Mouse (Mus musculus): ENCODE measurements around the gene Esrrg. TPM values are rescaled to one million over a fixed set of nuclear protein-coding genes. Genes with fewer than 3 reads are reported as not detected.

The Esrrg gene
- polyA plus RNA-seq, 1 experiment from 2014 or later, result 34.5 TPM

DNA sequence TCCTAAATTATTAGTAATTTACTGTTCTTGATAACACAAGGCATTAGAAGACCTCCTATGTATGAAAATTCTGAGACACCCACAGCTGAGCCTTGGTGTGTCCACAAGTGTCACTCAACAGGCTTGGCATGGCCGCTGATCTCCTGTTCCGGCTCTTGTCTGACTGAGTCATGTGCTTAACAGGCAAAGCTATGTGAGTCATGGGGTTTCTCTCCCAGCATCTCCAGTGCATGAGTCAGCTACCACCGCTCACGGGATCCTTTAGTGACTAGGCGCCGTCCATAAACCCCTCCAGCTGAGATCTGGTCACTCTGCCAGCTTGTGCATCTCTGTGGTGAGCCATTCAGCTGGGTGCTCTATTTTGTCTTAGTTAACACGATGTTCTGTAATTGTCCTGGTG is 302.1 kb downstream of the Esrrg start:
- Histone ChIP-seq H3K4me2 (ENCODE audit: low read length) (no peak overlapping the region), H3K27ac (replicated peaks; ENCODE audit: low read depth, low read length) (no peak overlapping the region), H3K36me3 (ENCODE audit: control insufficient read depth, insufficient read depth, low read length) (no peaks in the 10 kb centered on the region), H3K27me3 (ENCODE audit: control insufficient read depth, insufficient read depth, low read length) (no peaks in the 10 kb centered on the region), H3K9ac (replicated peaks; ENCODE audit: low read length) (no peak overlapping the region), H3K4me1 (ENCODE audit: control insufficient read depth, insufficient read depth, low read length) (no peaks in the 10 kb centered on the region), H3K9me3 (ENCODE audit: control insufficient read depth, low read length) (no peaks in the 10 kb centered on the region), H3K4me3 (replicated peaks; ENCODE audit: low read depth, low read length) (no peak overlapping the region)
- 90% methylated on average over 7 of the region's 7 CpGs for WGBS
- ATAC-seq (ENCODE audit: low FRiP score, low TSS enrichment) (no peak), DNase-seq (no peak)

DNA sequence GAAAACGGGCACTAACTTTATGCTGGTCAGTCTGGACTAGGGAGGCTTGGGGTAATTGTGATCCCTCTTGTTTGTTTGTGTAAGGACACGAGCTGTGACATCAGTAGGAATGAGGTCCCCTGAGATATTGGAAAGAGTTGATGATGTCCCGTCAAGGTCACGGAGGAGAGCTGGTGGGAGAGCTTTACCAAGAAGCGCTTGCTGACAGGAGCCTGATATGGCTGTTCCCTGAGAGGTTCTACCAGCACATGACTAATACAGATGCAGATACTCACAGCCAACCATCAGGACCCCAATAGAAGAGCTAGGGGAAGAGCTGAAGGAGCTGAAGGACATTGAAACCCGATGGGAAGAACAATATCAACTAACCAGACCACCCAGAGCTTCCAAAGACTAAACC is 302.6 kb downstream of the Esrrg start:
- no peak overlapping the region for H3K9ac ChIP-seq (replicated peaks; ENCODE audit: low read length)
- DNase-seq, result no peak
- 90% methylated on average over 6 of the region's 6 CpGs for WGBS

DNA sequence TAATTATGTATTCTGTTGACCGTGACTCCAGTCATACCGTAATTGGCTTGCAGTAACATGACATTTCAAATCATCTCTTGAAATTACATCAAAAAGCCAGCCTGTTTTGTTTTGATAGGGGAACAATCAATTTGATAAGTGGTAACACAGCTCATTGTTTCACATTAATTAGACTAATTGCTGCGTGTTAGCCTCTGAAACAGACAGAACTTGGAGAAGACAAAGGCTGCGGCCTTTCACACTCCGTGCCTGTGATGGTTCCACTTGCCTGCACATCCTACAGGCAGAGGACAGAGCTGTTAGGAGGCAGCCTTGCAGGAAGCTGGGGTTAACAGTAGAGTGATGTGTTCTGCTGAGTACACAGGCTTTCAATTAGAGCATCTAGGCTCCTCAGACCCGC is 309.7 kb downstream of the Esrrg start:
- ATAC-seq (ENCODE audit: low FRiP score, low TSS enrichment), result no peak
- H3K4me2 ChIP-seq (ENCODE audit: low read length), result no peak overlapping the region
- H3K4me1 ChIP-seq (ENCODE audit: control insufficient read depth, insufficient read depth, low read length), result 0 out of 2 replicates have a peak, but pooled peaks cover 3% of the 10 kb centered on the region
- 34% methylated on average over 6 of the region's 6 CpGs for whole genome bisulfite sequencing
- no peaks in the 10 kb centered on the region for H3K36me3 ChIP-seq (ENCODE audit: control insufficient read depth, insufficient read depth, low read length)
- H3K27ac ChIP-seq (replicated peaks; ENCODE audit: low read depth, low read length), result no peak overlapping the region
- no peaks in the 10 kb centered on the region for H3K27me3 ChIP-seq (ENCODE audit: control insufficient read depth, insufficient read depth, low read length)
- H3K9ac ChIP-seq (replicated peaks; ENCODE audit: low read length), result no peak overlapping the region
- H3K9me3 ChIP-seq (ENCODE audit: control insufficient read depth, low read length), result no peaks in the 10 kb centered on the region
- peak; percentile 38 for DNase-seq
- H3K4me3 ChIP-seq (replicated peaks; ENCODE audit: low read depth, low read length), result no peak overlapping the region

More for the DNA sequence above, 302.6 kb downstream of the Esrrg start:
- H3K27ac ChIP-seq (replicated peaks; ENCODE audit: low read depth, low read length), result no peak overlapping the region
- no peak for ATAC-seq (ENCODE audit: low FRiP score, low TSS enrichment)
- no peak overlapping the region for H3K4me2 ChIP-seq (ENCODE audit: low read length)
- H3K36me3 ChIP-seq (ENCODE audit: control insufficient read depth, insufficient read depth, low read length), result no peaks in the 10 kb centered on the region
- H3K4me1 ChIP-seq (ENCODE audit: control insufficient read depth, insufficient read depth, low read length), result no peaks in the 10 kb centered on the region
- H3K4me3 ChIP-seq (replicated peaks; ENCODE audit: low read depth, low read length), result no peak overlapping the region
- no peaks in the 10 kb centered on the region for H3K27me3 ChIP-seq (ENCODE audit: control insufficient read depth, insufficient read depth, low read length)
- H3K9me3 ChIP-seq (ENCODE audit: control insufficient read depth, low read length), result no peaks in the 10 kb centered on the region

DNA sequence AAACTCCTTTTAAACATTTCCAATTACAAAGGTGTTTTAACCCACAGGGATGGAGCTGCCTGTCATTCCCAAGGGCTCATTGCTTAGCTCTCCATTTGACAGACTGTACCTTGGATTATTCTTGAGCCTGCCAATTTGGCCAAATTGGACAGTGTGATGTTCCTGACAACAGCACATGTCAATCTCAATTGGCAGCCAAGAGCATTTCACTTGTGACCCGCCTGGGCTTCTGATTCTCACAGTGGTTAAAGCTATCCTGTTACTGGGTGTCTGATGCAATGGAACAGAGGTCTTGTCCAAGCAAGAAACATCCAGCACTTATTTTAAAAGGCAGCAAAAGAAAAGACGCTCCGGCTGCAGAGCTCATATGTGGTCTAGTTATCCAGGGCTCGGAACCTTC is 310.3 kb downstream of the Esrrg start:
- Histone ChIP-seq H3K4me1 (ENCODE audit: control insufficient read depth, insufficient read depth, low read length) (0 out of 2 replicates have a peak, but pooled peaks cover 3% of the 10 kb centered on the region), H3K4me3 (replicated peaks; ENCODE audit: low read depth, low read length) (no peak overlapping the region), H3K27ac (replicated peaks; ENCODE audit: low read depth, low read length) (no peak overlapping the region), H3K9ac (replicated peaks; ENCODE audit: low read length) (no peak overlapping the region), H3K9me3 (ENCODE audit: control insufficient read depth, low read length) (no peaks in the 10 kb centered on the region), H3K27me3 (ENCODE audit: control insufficient read depth, insufficient read depth, low read length) (no peaks in the 10 kb centered on the region), H3K4me2 (ENCODE audit: low read length) (no peak overlapping the region), H3K36me3 (ENCODE audit: control insufficient read depth, insufficient read depth, low read length) (no peaks in the 10 kb centered on the region)
- no peak for DNase-seq
- 94% methylated on average over 4 of the region's 4 CpGs for WGBS
- no peak for ATAC-seq (ENCODE audit: low FRiP score, low TSS enrichment)

DNA sequence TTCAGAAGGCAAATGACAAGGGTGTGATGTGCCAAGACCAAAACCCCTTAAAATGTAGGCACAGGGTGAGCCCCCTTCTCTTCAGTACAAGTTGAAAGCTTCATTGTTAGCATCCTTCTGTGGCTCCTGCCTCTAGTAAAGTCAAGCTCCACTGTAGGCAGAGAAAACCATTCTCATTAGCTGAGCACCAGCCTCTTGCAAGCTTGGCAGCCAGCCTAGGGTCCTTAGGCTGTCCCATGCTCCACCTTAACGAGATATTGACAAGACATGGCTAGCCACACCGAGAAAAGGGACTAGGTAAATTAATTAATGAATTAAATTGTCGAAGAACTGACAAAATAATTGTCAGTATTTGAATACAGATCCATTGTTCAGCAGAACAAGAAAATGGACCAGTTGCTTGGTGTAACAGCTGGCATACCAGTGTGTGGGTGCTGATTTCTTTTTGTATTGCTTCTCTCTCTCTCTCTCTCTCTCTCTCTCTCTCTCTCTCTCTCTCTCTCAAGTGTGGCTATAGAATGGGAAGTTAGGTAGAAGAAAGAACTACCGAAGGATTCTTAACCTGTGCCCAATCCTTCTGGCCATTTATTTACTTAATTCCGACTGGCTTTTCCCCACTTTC is 311.7 kb downstream of the Esrrg start:
- Histone ChIP-seq H3K4me1 (ENCODE audit: control insufficient read depth, insufficient read depth, low read length) (0 out of 2 replicates have a peak, but pooled peaks cover 3% of the 10 kb centered on the region), H3K9me3 (ENCODE audit: control insufficient read depth, low read length) (no peaks in the 10 kb centered on the region), H3K4me2 (ENCODE audit: low read length) (no peak overlapping the region), H3K9ac (replicated peaks; ENCODE audit: low read length) (no peak overlapping the region), H3K27me3 (ENCODE audit: control insufficient read depth, insufficient read depth, low read length) (no peaks in the 10 kb centered on the region), H3K27ac (replicated peaks; ENCODE audit: low read depth, low read length) (no peak overlapping the region), H3K4me3 (replicated peaks; ENCODE audit: low read depth, low read length) (no peak overlapping the region), H3K36me3 (ENCODE audit: control insufficient read depth, insufficient read depth, low read length) (no peaks in the 10 kb centered on the region)
- DNase-seq, result no peak
- 73% methylated on average over 5 of the region's 5 CpGs for WGBS
- no peak for ATAC-seq (ENCODE audit: low FRiP score, low TSS enrichment)

DNA sequence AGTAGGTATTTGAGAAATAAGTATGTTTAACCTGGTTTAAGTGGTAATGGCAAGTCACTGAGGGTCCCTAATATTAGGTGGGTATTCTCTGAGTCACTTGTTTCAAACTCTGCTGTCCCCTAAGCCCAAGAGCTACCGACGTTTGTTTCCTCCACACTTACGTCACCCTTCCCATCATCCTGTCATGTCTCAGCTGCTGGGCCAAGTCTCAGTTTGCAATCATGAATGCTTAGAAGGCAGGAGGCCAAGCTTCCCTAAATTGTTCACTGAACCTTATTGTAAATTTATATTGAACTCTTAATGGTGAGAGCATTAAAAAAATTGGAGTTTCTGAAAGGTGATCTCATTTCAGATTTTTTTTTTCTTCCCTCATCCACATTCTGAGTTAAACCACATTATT is 322.6 kb downstream of the Esrrg start:
- Histone ChIP-seq H3K27ac (replicated peaks; ENCODE audit: low read depth, low read length) (no peak overlapping the region), H3K4me3 (replicated peaks; ENCODE audit: low read depth, low read length) (no peak overlapping the region), H3K9me3 (ENCODE audit: control insufficient read depth, low read length) (no peaks in the 10 kb centered on the region), H3K9ac (replicated peaks; ENCODE audit: low read length) (no peak overlapping the region), H3K4me2 (ENCODE audit: low read length) (no peak overlapping the region), H3K36me3 (ENCODE audit: control insufficient read depth, insufficient read depth, low read length) (no peaks in the 10 kb centered on the region), H3K4me1 (ENCODE audit: control insufficient read depth, insufficient read depth, low read length) (no peaks in the 10 kb centered on the region), H3K27me3 (ENCODE audit: control insufficient read depth, insufficient read depth, low read length) (no peaks in the 10 kb centered on the region)
- ATAC-seq (ENCODE audit: low FRiP score, low TSS enrichment) (no peak), DNase-seq (no peak)
- WGBS, result 74% methylated on average over 3 of the region's 3 CpGs

DNA sequence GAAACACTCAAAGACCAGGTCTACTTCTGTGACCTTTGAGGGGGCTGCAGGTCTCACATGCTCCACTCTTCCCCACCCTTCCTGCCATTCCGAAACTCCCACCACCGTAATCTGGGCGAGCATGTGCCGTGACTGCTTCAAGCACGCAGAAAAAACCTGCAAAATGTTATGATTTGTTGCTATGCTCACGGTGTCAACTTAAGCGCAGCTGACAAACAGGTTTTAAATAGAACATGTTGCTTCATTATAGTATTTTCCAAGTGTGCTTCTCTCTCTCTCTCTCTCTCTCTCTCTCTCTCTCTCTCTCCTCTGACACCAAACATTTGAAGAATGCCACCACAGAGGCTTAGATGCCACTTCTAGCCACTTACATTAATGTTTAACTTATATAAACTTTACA is 330.1 kb downstream of the Esrrg start:
- ATAC-seq (ENCODE audit: low FRiP score, low TSS enrichment) (no peak), DNase-seq (no peak)
- Histone ChIP-seq H3K4me1 (ENCODE audit: control insufficient read depth, insufficient read depth, low read length) (no peaks in the 10 kb centered on the region), H3K27me3 (ENCODE audit: control insufficient read depth, insufficient read depth, low read length) (no peaks in the 10 kb centered on the region), H3K4me2 (ENCODE audit: low read length) (no peak overlapping the region), H3K9me3 (ENCODE audit: control insufficient read depth, low read length) (no peaks in the 10 kb centered on the region), H3K4me3 (replicated peaks; ENCODE audit: low read depth, low read length) (no peak overlapping the region), H3K27ac (replicated peaks; ENCODE audit: low read depth, low read length) (no peak overlapping the region), H3K9ac (replicated peaks; ENCODE audit: low read length) (no peak overlapping the region), H3K36me3 (ENCODE audit: control insufficient read depth, insufficient read depth, low read length) (no peaks in the 10 kb centered on the region)
- 92% methylated on average over 7 of the region's 7 CpGs for WGBS

DNA sequence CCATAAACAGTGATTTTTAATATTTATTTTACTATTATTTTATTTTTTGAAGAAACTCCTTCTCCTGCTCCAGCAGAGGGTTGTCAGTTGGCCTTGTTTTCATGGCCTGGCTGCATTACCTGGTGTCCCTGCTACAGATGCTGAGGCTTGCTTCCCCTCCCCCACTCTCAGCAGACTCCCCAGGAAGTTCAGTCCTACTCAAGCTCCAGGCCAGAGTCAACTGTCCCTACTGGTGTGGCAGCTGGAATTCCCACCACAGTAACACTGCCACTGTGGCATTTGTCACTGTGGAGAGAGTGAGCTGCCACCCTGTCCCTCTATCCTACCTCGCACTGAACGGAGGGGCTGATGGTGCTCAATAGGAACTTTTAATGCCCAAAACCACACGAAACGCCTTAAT is 330.5 kb downstream of the Esrrg start:
- Histone ChIP-seq H3K27ac (replicated peaks; ENCODE audit: low read depth, low read length) (no peak overlapping the region), H3K27me3 (ENCODE audit: control insufficient read depth, insufficient read depth, low read length) (no peaks in the 10 kb centered on the region), H3K4me1 (ENCODE audit: control insufficient read depth, insufficient read depth, low read length) (no peaks in the 10 kb centered on the region), H3K4me2 (ENCODE audit: low read length) (no peak overlapping the region), H3K36me3 (ENCODE audit: control insufficient read depth, insufficient read depth, low read length) (no peaks in the 10 kb centered on the region), H3K9ac (replicated peaks; ENCODE audit: low read length) (no peak overlapping the region), H3K9me3 (ENCODE audit: control insufficient read depth, low read length) (no peaks in the 10 kb centered on the region), H3K4me3 (replicated peaks; ENCODE audit: low read depth, low read length) (no peak overlapping the region)
- DNase-seq (no peak), ATAC-seq (ENCODE audit: low FRiP score, low TSS enrichment) (no peak)
- 14% methylated on average over 4 of the region's 4 CpGs for whole genome bisulfite sequencing

DNA sequence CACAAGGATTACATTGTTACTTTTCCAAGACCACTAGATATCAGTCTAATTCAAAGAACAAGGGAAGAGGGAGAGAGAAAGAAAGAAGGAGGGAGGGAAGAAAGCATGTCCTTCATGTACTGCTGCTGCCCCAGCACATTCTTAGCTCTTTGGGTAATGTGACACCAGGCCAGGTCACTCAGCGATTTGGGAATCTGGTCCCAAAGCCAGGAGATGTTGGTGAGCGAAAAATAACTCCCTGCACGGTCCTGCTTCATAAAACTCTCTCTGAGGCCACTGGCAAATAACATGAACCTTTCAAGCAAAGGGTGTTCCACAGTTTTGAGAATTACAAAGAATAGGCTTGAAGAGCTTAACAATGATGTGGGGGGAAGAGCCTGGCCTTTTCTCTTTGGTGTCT is 342.9 kb downstream of the Esrrg start:
- no peaks in the 10 kb centered on the region for H3K36me3 ChIP-seq (ENCODE audit: control insufficient read depth, insufficient read depth, low read length)
- no peaks in the 10 kb centered on the region for H3K9me3 ChIP-seq (ENCODE audit: control insufficient read depth, low read length)
- H3K27me3 ChIP-seq (ENCODE audit: control insufficient read depth, insufficient read depth, low read length), result no peaks in the 10 kb centered on the region
- no peaks in the 10 kb centered on the region for H3K4me1 ChIP-seq (ENCODE audit: control insufficient read depth, insufficient read depth, low read length)
- H3K4me2 ChIP-seq (ENCODE audit: low read length), result no peak overlapping the region
- H3K9ac ChIP-seq (replicated peaks; ENCODE audit: low read length), result no peak overlapping the region
- ATAC-seq (ENCODE audit: low FRiP score, low TSS enrichment) (no peak), DNase-seq (no peak)
- H3K27ac ChIP-seq (replicated peaks; ENCODE audit: low read depth, low read length), result no peak overlapping the region
- H3K4me3 ChIP-seq (replicated peaks; ENCODE audit: low read depth, low read length), result no peak overlapping the region
- WGBS, result 80% methylated on average over 3 of the region's 3 CpGs
